Mouse (Mus musculus) ES-E14 (cell line): ENCODE measurements around the gene Tti1.

Experiments used
- MAFK ChIP-seq: IDR thresholded peaks from 2 replicates; pipeline ENCODE4 v1.6.1; 2014; ENCODE audit warnings: mild to moderate bottlenecking, low read depth, low read length, inconsistent platforms; ENCODE audit not compliant: insufficient read depth
- ZNF384 ChIP-seq: IDR thresholded peaks from 2 replicates; pipeline ENCODE4 v1.6.1; 2012; ENCODE audit warnings: low read depth, low read length, inconsistent platforms

- TF ChIP-seq ZNF384 (no peak), MAFK (no peak)
Measured at GRCm38 (mm10) chr2:158017330-158017729, 10.9 kb downstream of the Tti1 start.
